Mouse (Mus musculus): Measurements from ENCODE around the gene Emsy.

DNA sequence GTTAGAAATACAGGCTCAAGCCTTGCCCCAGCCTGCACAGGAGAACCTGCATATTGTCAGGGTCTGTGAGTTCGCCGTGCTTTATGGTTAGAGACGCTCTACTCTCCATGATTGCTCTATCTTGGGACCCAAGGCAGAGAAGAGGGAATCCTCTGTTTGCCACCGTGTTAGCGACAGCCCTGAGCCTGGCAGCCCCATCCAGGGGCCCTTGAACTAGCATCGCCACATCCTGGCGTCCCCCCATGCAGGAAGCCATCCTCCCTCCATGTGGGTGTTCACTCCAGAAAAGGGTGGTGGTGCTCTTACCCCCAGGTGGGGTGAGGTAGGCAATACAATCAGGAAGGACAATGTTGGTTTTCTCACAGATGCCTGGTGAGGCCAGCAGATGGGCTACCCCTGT is 82.3 kb downstream of the Emsy start:
- TF ChIP-seq GATA1 (IDR thresholded peaks at IDR 0.05; ENCODE audit: borderline replicate concordance, low read length) (no peak), FLI1 (IDR thresholded peaks at IDR 0.05; ENCODE audit: low read length) (no peak)

Data from megakaryocyte, embryonic 14.5 days (primary cell).